Mouse (Mus musculus) intestine, postnatal 0 days (tissue): ENCODE results near the gene Egln1. TPM values are rescaled to one million over a fixed set of nuclear protein-coding genes. Genes with fewer than 3 reads are reported as not detected.

ENCODE experiments used
- ATAC-seq: fragments of 200-750 bp; cut with Nextera tagmentation; 2 replicates; pipeline ENCODE4 v1.8.0; 2017; ENCODE audit warnings: mild to moderate bottlenecking, moderate TSS enrichment, moderate library complexity
- H3K27ac ChIP-seq: fragments of 300-500 bp; sonication (generic); 2 replicates; pipeline ENCODE4 v1.5.1; 2014; ENCODE audit warnings: mild to moderate bottlenecking, low read depth, low read length, moderate library complexity
- H3K27me3 ChIP-seq: fragments of 300-500 bp; sonication (generic); replicated peaks from 2 replicates; pipeline ENCODE4 v1.6.1; 2014; ENCODE audit warnings: low read length, mixed read lengths; ENCODE audit not compliant: control insufficient read depth, insufficient read depth
- H3K36me3 ChIP-seq: fragments of 300-500 bp; sonication (generic); 2 replicates; pipeline ENCODE4 v1.6.1; 2014; ENCODE audit warnings: mild to moderate bottlenecking, moderate library complexity; ENCODE audit not compliant: control insufficient read depth, insufficient read depth
- H3K4me1 ChIP-seq: fragments of 300-500 bp; sonication (generic); replicated peaks from 2 replicates; pipeline ENCODE4 v1.6.1; 2014; ENCODE audit warnings: antibody characterized with exemption, low read length, mixed read lengths; ENCODE audit not compliant: control insufficient read depth, insufficient read depth
- H3K4me2 ChIP-seq: fragments of 300-500 bp; sonication (generic); replicated peaks from 2 replicates; pipeline ENCODE4 v1.6.1; 2014; ENCODE audit warnings: low read depth, mild to moderate bottlenecking, moderate library complexity
- H3K4me3 ChIP-seq: fragments of 300-500 bp; sonication (generic); 2 replicates; pipeline ENCODE4 v1.5.1; 2014; ENCODE audit warnings: low read depth, low read length
- H3K9ac ChIP-seq: fragments of 300-500 bp; sonication (generic); 2 replicates; pipeline ENCODE4 v1.6.1; 2014; ENCODE audit warnings: mild to moderate bottlenecking, low read depth, low read length
- H3K9me3 ChIP-seq: fragments of 300-500 bp; sonication (generic); 2 replicates; pipeline ENCODE4 v1.6.1; 2016; ENCODE audit warnings: mixed run types; ENCODE audit not compliant: control insufficient read depth
- CTCF ChIP-seq: sonication (generic); IDR thresholded peaks from 2 replicates; pipeline ENCODE4 v1.5.1; 2016; ENCODE audit warnings: low read depth, mild to moderate bottlenecking, control low read depth, antibody characterized with exemption, moderate library complexity
- WGBS: fragments of 180-500 bp; shearing (Covaris S2); extraction: QIAGEN DNeasy Blood & Tissue Kit; methylation state at CpG from one replicate; pipeline ENCODE4 v1.1.7; 2014; 5-methylcytosine and 5-hydroxymethylcytosine counted together
- polyA plus RNA-seq: library from polyadenylated mRNA; unstranded; fragments of >200 nt; fragmentation: Nextera tagmentation; extraction: Ambion mirVana; gene quantifications from 2 replicates; pipeline ENCODE4 v1.2.1, GENCODE M21; 2015

Gene Egln1
- polyA plus RNA-seq, 1 experiment from 2014 or later, result 8.2 TPM

DNA sequence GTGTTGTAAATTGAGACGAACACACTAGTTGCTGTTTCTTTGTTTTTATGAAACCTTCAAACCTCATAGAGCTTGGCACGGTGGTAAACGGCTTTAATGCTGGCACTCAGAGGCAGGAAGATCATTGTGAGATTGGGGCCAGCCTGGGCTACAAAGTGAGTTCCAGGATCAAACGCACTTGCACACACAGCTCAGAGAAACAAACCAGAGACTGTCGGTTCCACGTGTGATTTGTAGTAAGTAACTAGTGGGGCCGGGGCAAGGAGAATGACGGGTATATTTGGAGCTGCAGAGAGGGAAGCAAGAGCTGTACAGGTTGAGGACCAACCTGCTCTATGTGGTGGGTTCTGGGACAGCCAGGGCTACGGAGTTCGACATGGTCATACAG, 939 bp upstream of the Egln1 start:
- no peak for ATAC-seq
- no peak for TF ChIP-seq CTCF
- whole genome bisulfite sequencing, result 7% methylated on average over 10 of the region's 10 CpGs

DNA sequence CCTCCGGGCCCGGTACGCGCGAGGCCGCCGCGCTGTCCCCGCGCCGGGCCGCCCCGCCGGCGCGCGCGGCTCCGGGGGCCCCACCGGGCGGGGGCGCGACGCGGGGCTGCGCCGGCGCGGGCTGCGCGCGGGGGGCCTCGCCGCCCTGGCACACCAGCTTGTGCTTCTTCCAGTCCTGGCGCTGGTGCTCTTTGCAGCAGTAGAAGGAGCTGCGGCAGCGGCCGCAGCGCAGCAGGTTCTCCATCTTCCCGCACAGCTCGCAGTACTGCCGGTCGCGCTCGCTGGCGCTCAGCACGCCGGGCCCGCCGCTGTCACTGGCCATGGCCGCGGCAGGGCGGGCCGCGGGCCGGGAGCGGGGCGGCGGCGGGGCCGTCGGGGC, 402 bp downstream of the Egln1 start:
- TF ChIP-seq CTCF, result no peak
- Histone ChIP-seq H3K4me2 (peak overlapping the region; percentile 72), H3K27ac (peak overlapping the region; percentile 90), H3K9ac (peak overlapping the region; percentile 71), H3K27me3 (no peaks in the 10 kb centered on the region), H3K4me3 (peak overlapping the region; percentile 78), H3K36me3 (no peaks in the 10 kb centered on the region), H3K4me1 (peaks cover 7% of the 10 kb centered on the region; the same call in 1 of the 2 replicates), H3K9me3 (no peaks in the 10 kb centered on the region)
- ATAC-seq, result peak; percentile 12
- 0% methylated on average over 26 of the region's 62 CpGs for WGBS

More for the DNA sequence above, 939 bp upstream of the Egln1 start:
- Histone ChIP-seq H3K36me3 (no peaks in the 10 kb centered on the region), H3K27me3 (no peaks in the 10 kb centered on the region), H3K27ac (peak overlapping the region; percentile 90), H3K4me1 (peaks cover 5% of the 10 kb centered on the region; the same call in 1 of the 2 replicates), H3K9ac (peak overlapping the region; percentile 71), H3K4me3 (peak overlapping the region; percentile 78), H3K9me3 (no peaks in the 10 kb centered on the region), H3K4me2 (peak overlapping the region; percentile 72)

DNA sequence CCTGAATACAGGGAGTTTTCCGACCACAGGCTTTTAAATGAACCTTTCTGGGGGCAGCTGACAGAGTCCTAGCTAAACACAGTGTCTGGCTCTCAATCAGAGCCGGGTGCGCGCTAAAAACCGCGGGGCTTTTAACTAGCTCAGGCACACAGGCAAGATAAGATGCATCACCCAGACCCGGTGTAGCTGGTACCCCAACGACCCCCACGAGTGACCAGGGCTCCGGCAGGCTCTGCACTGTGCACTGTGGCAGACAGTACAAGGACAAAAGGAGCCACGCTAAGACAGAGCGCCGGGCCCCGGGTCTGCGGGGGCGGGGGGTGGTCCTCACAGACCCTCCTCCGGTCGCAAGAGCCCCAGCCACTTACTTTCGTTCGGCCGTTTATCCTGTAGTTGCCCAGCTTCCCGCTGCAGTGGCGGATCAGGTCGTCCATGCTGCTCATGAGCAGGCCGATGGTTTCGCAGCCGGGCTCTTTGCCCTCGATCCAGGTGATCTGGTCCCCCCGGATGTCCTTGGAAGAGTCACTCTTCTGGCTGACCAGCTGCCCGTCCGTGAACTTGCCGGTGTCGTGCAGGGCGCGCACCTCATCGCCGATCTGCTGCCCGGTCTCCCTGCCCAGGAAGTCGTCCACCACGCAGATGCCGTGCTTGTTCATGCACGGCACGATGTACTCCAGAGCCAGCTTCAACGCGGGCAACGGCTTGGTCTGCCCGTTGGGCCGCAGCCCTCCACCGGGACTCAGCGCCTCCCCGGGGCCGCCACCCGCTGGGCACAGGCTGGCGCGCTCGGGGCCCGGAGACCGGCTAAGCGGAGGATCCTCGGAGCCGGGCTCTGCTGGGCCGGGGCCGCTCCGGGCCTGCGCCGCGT, 1.0 kb downstream of the Egln1 start:
- peak overlapping the region; percentile 71 for H3K9ac ChIP-seq
- H3K9me3 ChIP-seq, result no peaks in the 10 kb centered on the region
- ATAC-seq, result peak; percentile 3; the same call in 1 of the 2 replicates
- H3K4me2 ChIP-seq, result peak overlapping the region; percentile 72
- H3K36me3 ChIP-seq, result no peaks in the 10 kb centered on the region
- no peak for TF ChIP-seq CTCF
- H3K4me1 ChIP-seq, result peaks cover 7% of the 10 kb centered on the region; the same call in 1 of the 2 replicates
- peak overlapping the region; percentile 78 for H3K4me3 ChIP-seq
- WGBS, result under 1% methylated on average over 67 of the region's 67 CpGs
- H3K27ac ChIP-seq, result peak overlapping the region; percentile 90
- H3K27me3 ChIP-seq, result no peaks in the 10 kb centered on the region

DNA sequence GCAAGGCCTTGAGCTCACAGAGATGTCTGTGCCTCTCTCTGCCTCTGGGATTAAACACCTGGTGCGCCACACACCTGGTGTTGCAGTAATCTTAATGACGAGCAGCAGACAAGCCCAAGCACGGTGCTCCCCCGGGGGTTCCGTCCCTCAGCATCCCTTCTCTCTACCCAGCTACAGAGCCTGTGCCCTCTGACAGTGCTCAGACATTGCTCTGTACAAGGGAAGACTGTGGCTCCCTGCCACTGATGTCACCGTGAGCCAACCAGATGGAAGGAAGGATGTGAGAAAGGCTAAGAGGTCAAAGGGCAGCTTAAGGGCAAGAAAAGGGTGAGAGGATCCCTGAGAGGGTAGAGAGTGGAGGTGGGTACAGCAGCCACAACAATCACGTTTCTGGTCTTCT, 4.7 kb downstream of the Egln1 start:
- Histone ChIP-seq H3K27ac (no peak overlapping the region), H3K27me3 (no peaks in the 10 kb centered on the region), H3K9ac (no peak overlapping the region), H3K4me2 (no peak overlapping the region), H3K36me3 (peaks cover 9% of the 10 kb centered on the region; the same call in 1 of the 2 replicates), H3K9me3 (no peaks in the 10 kb centered on the region), H3K4me3 (no peak overlapping the region), H3K4me1 (peaks cover 2% of the 10 kb centered on the region; the same call in 1 of the 2 replicates)
- WGBS, result 61% methylated on average over 7 of the region's 7 CpGs
- no peak for TF ChIP-seq CTCF
- no peak for ATAC-seq

DNA sequence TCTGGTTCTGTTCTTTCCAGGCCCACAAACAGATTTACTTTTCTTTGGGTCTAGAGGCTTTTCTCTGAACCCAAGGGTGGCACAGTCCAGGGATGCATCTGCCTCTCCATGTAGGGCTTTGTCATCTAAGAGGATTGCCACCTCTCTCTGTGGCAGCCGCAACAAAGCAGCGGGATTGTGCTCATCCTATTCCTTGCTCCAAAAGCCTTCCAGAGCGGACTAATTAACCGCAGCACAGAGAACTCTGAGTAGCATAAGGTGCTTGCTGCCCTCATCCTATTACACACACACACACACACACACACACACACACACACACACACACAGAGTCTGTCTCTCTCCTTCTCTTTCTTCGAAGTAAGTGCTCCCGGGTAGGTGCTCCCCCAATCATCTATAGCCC, 5.3 kb downstream of the Egln1 start:
- no peak for TF ChIP-seq CTCF
- WGBS, result 94% methylated on average over 6 of the region's 6 CpGs
- Histone ChIP-seq H3K27me3 (no peaks in the 10 kb centered on the region), H3K9me3 (no peaks in the 10 kb centered on the region), H3K27ac (no peak overlapping the region), H3K4me3 (no peak overlapping the region), H3K4me2 (no peak overlapping the region), H3K36me3 (peaks cover 9% of the 10 kb centered on the region; the same call in 1 of the 2 replicates), H3K4me1 (peaks cover 2% of the 10 kb centered on the region; the same call in 1 of the 2 replicates), H3K9ac (no peak overlapping the region)
- ATAC-seq, result no peak

DNA sequence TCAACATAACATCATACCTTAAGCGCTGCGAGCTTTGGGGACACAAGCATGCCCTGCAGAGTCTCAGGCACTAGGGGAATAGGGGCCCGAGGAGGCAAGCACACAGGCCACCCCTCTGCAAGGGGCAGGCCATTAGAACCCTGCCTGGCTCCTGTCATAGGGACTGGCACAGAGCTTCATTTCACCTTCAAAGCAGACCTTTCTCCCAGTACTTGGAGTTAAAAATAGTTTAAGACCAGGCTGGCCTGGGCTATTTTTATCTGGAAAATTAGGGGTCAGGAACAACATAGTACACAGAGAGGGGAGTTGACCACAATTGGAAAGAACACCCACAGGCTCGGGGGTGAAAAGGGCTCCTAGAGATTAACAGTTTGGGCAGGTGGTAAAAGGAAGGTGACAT, 11.8 kb downstream of the Egln1 start:
- Histone ChIP-seq H3K4me3 (no peak overlapping the region), H3K9ac (no peak overlapping the region), H3K4me2 (no peak overlapping the region), H3K4me1 (no peaks in the 10 kb centered on the region), H3K9me3 (no peaks in the 10 kb centered on the region), H3K27ac (no peak overlapping the region), H3K27me3 (no peaks in the 10 kb centered on the region), H3K36me3 (peaks cover 14% of the 10 kb centered on the region; the same call in 1 of the 2 replicates)
- WGBS, result 88% methylated on average over 4 of the region's 4 CpGs
- TF ChIP-seq CTCF, result no peak
- ATAC-seq, result no peak
